Mouse (Mus musculus): Measurements from ENCODE around the gene Cdkn1a. TPM values are rescaled to one million over a fixed set of nuclear protein-coding genes. Genes with fewer than 3 reads are reported as not detected.

Cdkn1a gene
- polyA plus RNA-seq, 1 experiment: 2,069 TPM

GRCm38 (mm10) chr17:29072701-29073307 lies 18.0 kb upstream of the Cdkn1a start:
- no peaks in the 10 kb centered on the region for H3K27me3 ChIP-seq (ENCODE audit: control insufficient read depth, insufficient read depth, insufficient read length)
- TF ChIP-seq MAX (IDR thresholded peaks at IDR 0.05; ENCODE audit: low read depth) (no peak), POLR2AphosphoS2 (IDR thresholded peaks at IDR 0.05; ENCODE audit: insufficient read length, low read depth) (no peak), REST (IDR thresholded peaks at IDR 0.05; ENCODE audit: insufficient read depth, insufficient read length) (no peak), POLR2A (IDR thresholded peaks at IDR 0.05; ENCODE audit: insufficient read length, low read depth) (no peak), MYOD1 (IDR thresholded peaks at IDR 0.05; ENCODE audit: control insufficient read depth in 1 of 3, insufficient read length in 2 of 3, low read depth in 2 of 3) (peak in 1 of 3 experiments; percentile 50), SRF (IDR thresholded peaks at IDR 0.05; ENCODE audit: control insufficient read depth, insufficient read length, low read depth) (no peak), MYOG (IDR thresholded peaks at IDR 0.05; ENCODE audit: control insufficient read depth in 1 of 3, insufficient read depth in 1 of 3, insufficient read length in 2 of 3, low read depth in 2 of 3) (peak in 1 of 3 experiments; percentile 40), E2F4 (IDR thresholded peaks at IDR 0.05; ENCODE audit: insufficient read depth) (no peak)
- no peak overlapping the region for H3ac ChIP-seq (ENCODE audit: control insufficient read depth, insufficient read length)
- peak overlapping the region; percentile 62 for H3K4me2 ChIP-seq (ENCODE audit: low read depth)
- no peaks in the 10 kb centered on the region for H3K79me2 ChIP-seq (ENCODE audit: control insufficient read depth, insufficient read depth)
- H3K4me3 ChIP-seq: peak overlapping the region; percentile 16
- no peaks in the 10 kb centered on the region for H3K36me3 ChIP-seq (ENCODE audit: control insufficient read depth, insufficient read depth)

- TF ChIP-seq USF1 (IDR thresholded peaks at IDR 0.05; ENCODE audit: low read depth): no peak
- TF ChIP-seq POLR2AphosphoS2 (IDR thresholded peaks at IDR 0.05; ENCODE audit: insufficient read length, low read depth): no peak
- Histone ChIP-seq H3K36me3 (ENCODE audit: control insufficient read depth, insufficient read depth) (no peaks in the 10 kb centered on the region), H3K79me2 (ENCODE audit: control insufficient read depth, insufficient read depth) (no peaks in the 10 kb centered on the region), H3K4me3 (no peak overlapping the region), H3ac (ENCODE audit: control insufficient read depth, insufficient read length) (no peak overlapping the region), H3K4me2 (ENCODE audit: low read depth) (peak overlapping the region; percentile 44), H3K27me3 (ENCODE audit: control insufficient read depth, insufficient read depth, insufficient read length) (no peaks in the 10 kb centered on the region)
Measured at GRCm38 (mm10) chr17:29073313-29073712, 17.5 kb upstream of the Cdkn1a start.

- no peak overlapping the region for H3K4me2 ChIP-seq (ENCODE audit: low read depth)
- H3K27me3 ChIP-seq (ENCODE audit: control insufficient read depth, insufficient read depth, insufficient read length): no peaks in the 10 kb centered on the region
- TF ChIP-seq MYOG (IDR thresholded peaks at IDR 0.05; ENCODE audit: control insufficient read depth in 1 of 3, insufficient read depth in 1 of 3, insufficient read length in 2 of 3, low read depth in 2 of 3): no peak
- no peak for TF ChIP-seq E2F4 (IDR thresholded peaks at IDR 0.05; ENCODE audit: insufficient read depth)
- no peak for TF ChIP-seq TCF12 (IDR thresholded peaks at IDR 0.05; ENCODE audit: insufficient read depth, poor library complexity, severe bottlenecking)
- no peak for TF ChIP-seq MAX (IDR thresholded peaks at IDR 0.05; ENCODE audit: low read depth)
- TF ChIP-seq POLR2A (IDR thresholded peaks at IDR 0.05; ENCODE audit: insufficient read length, low read depth): no peak
- no peak for TF ChIP-seq USF1 (IDR thresholded peaks at IDR 0.05; ENCODE audit: low read depth)
- peak; percentile 11 for TF ChIP-seq POLR2AphosphoS2 (IDR thresholded peaks at IDR 0.05; ENCODE audit: insufficient read length, low read depth)
- no peak for TF ChIP-seq MYOD1 (IDR thresholded peaks at IDR 0.05; ENCODE audit: control insufficient read depth in 1 of 3, insufficient read length in 2 of 3, low read depth in 2 of 3)
- no peaks in the 10 kb centered on the region for H3K36me3 ChIP-seq (ENCODE audit: control insufficient read depth, insufficient read depth)
- H3K4me3 ChIP-seq: no peak overlapping the region
- no peaks in the 10 kb centered on the region for H3K79me2 ChIP-seq (ENCODE audit: control insufficient read depth, insufficient read depth)
- H3ac ChIP-seq (ENCODE audit: control insufficient read depth, insufficient read length): no peak overlapping the region
Measured at GRCm38 (mm10) chr17:29074085-29074484, 16.7 kb upstream of the Cdkn1a start.

DNA sequence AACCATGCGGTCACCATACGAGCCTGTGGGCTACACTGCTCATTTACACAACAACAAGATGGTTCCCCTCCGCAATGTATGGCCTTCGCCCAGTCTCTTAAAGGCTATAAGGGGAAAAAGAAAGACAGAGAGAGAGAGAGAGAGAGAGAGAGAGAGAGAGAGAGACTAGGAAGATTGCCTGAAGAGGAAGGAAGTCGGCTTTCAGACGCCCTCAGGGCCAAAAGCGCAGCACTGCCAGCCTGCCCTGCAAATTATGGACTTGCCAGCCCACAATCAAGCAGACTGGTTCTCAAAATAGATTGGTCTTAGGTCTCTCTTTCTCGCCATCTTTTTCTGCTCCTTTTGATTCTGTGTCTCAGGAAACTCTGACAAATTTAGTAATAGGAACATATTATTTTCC lies 14.5 kb upstream of the Cdkn1a start:
- no peaks in the 10 kb centered on the region for H3K79me2 ChIP-seq (ENCODE audit: control insufficient read depth, insufficient read depth)
- no peak overlapping the region for H3K4me3 ChIP-seq
- H3K27me3 ChIP-seq (ENCODE audit: control insufficient read depth, insufficient read depth, insufficient read length): no peaks in the 10 kb centered on the region
- H3K4me2 ChIP-seq (ENCODE audit: low read depth): peak overlapping the region; percentile 30
- TF ChIP-seq TCF12 (IDR thresholded peaks at IDR 0.05; ENCODE audit: insufficient read depth, poor library complexity, severe bottlenecking) (no peak), SRF (IDR thresholded peaks at IDR 0.05; ENCODE audit: control insufficient read depth, insufficient read length, low read depth) (no peak), MYOG (IDR thresholded peaks at IDR 0.05; ENCODE audit: control insufficient read depth in 1 of 3, insufficient read depth in 1 of 3, insufficient read length in 2 of 3, low read depth in 2 of 3) (no peak), POLR2A (IDR thresholded peaks at IDR 0.05; ENCODE audit: insufficient read length, low read depth) (no peak), POLR2AphosphoS2 (IDR thresholded peaks at IDR 0.05; ENCODE audit: insufficient read length, low read depth) (no peak), CEBPB (IDR thresholded peaks at IDR 0.05; ENCODE audit: insufficient read depth, poor library complexity, severe bottlenecking) (no peak), MAX (IDR thresholded peaks at IDR 0.05; ENCODE audit: low read depth) (no peak), REST (IDR thresholded peaks at IDR 0.05; ENCODE audit: insufficient read depth, insufficient read length) (no peak), USF1 (IDR thresholded peaks at IDR 0.05; ENCODE audit: low read depth) (no peak), E2F4 (IDR thresholded peaks at IDR 0.05; ENCODE audit: insufficient read depth) (no peak), TCF3 (IDR thresholded peaks at IDR 0.05; ENCODE audit: insufficient read length, low read depth) (no peak), MYOD1 (IDR thresholded peaks at IDR 0.05; ENCODE audit: control insufficient read depth in 1 of 3, insufficient read length in 2 of 3, low read depth in 2 of 3) (no peak)
- H3K36me3 ChIP-seq (ENCODE audit: control insufficient read depth, insufficient read depth): no peaks in the 10 kb centered on the region
- H3ac ChIP-seq (ENCODE audit: control insufficient read depth, insufficient read length): no peak overlapping the region

GRCm38 (mm10) chr17:29077786-29078509 lies 12.8 kb upstream of the Cdkn1a start:
- H3K4me2 ChIP-seq (ENCODE audit: low read depth): peak overlapping the region; percentile 96
- no peaks in the 10 kb centered on the region for H3K79me2 ChIP-seq (ENCODE audit: control insufficient read depth, insufficient read depth)
- no peak overlapping the region for H3ac ChIP-seq (ENCODE audit: control insufficient read depth, insufficient read length)
- H3K27me3 ChIP-seq (ENCODE audit: control insufficient read depth, insufficient read depth, insufficient read length): no peaks in the 10 kb centered on the region
- no peaks in the 10 kb centered on the region for H3K36me3 ChIP-seq (ENCODE audit: control insufficient read depth, insufficient read depth)
- TF ChIP-seq POLR2AphosphoS2 (IDR thresholded peaks at IDR 0.05; ENCODE audit: insufficient read length, low read depth) (peak; percentile 71), SRF (IDR thresholded peaks at IDR 0.05; ENCODE audit: control insufficient read depth, insufficient read length, low read depth) (no peak), REST (IDR thresholded peaks at IDR 0.05; ENCODE audit: insufficient read depth, insufficient read length) (no peak), MYOD1 (IDR thresholded peaks at IDR 0.05; ENCODE audit: control insufficient read depth in 1 of 3, insufficient read length in 2 of 3, low read depth in 2 of 3) (peak in 2 of 3 experiments; percentile 3 to 51), E2F4 (IDR thresholded peaks at IDR 0.05; ENCODE audit: insufficient read depth) (no peak), POLR2A (IDR thresholded peaks at IDR 0.05; ENCODE audit: insufficient read length, low read depth) (peak; percentile 34), MAX (IDR thresholded peaks at IDR 0.05; ENCODE audit: low read depth) (no peak), USF1 (IDR thresholded peaks at IDR 0.05; ENCODE audit: low read depth) (no peak)
- peak overlapping the region; percentile 69 for H3K4me3 ChIP-seq
